Mouse (Mus musculus) mouse embryonic stem cell (cell line): ENCODE data around the gene Cadm1.

Source experiments
- in situ Hi-C, 2 experiments: fragments of 300-500 bp; cut with MboI; formaldehyde crosslinking; loops; 1 replicate in 1 of 2; 3 replicates in 1 of 2; pipeline ENCODE4 v1.14.3; 2019 to 2020; ENCODE audit warnings: low sequenced_read_pairs in 2 of 2, low pct_unique_long_range_greater_than_20kb in 1 of 2, mixed read lengths in 1 of 2; ENCODE audit not compliant: unreplicated experiment in 1 of 2

Cadm1 gene

GRCm38 (mm10) chr9:47825668-47826067 lies 295.7 kb downstream of the Cadm1 start:
- in situ Hi-C loops = no loop called here

GRCm38 (mm10) chr9:47828762-47829161 lies 298.8 kb downstream of the Cadm1 start:
- in situ Hi-C loops = no loop called here

GRCm38 (mm10) chr9:47829204-47829603 lies 299.2 kb downstream of the Cadm1 start:
- in situ Hi-C loops = no loop called here

GRCm38 (mm10) chr9:47829846-47830245 lies 299.9 kb downstream of the Cadm1 start:
- in situ Hi-C loops = no loop called here

- in situ Hi-C loops = no loop called here
These were observed 301.4 kb downstream of the Cadm1 start for GRCm38 (mm10) chr9:47831412-47831811.

GRCm38 (mm10) chr9:47838170-47838569 lies 308.2 kb downstream of the Cadm1 start:
- in situ Hi-C loops = no loop called here

- in situ Hi-C loops = no loop called here
These were observed 309.1 kb downstream of the Cadm1 start for GRCm38 (mm10) chr9:47838890-47839691.

GRCm38 (mm10) chr9:47839692-47840025 lies 309.7 kb downstream of the Cadm1 start:
- in situ Hi-C loops = no loop called here

- in situ Hi-C loops = no loop called here
These were observed 313.4 kb downstream of the Cadm1 start for GRCm38 (mm10) chr9:47843328-47843727.

- in situ Hi-C loops = no loop called here
These were observed 316.3 kb downstream of the Cadm1 start for GRCm38 (mm10) chr9:47846275-47846674.

GRCm38 (mm10) chr9:47846926-47847325 lies 317.0 kb downstream of the Cadm1 start:
- in situ Hi-C loops = no loop called here

GRCm38 (mm10) chr9:47847797-47848196 lies 317.8 kb downstream of the Cadm1 start:
- in situ Hi-C loops = no loop called here

GRCm38 (mm10) chr9:47848745-47849144 lies 318.8 kb downstream of the Cadm1 start:
- in situ Hi-C loops = no loop called here

GRCm38 (mm10) chr9:47856311-47856710 lies 326.3 kb downstream of the Cadm1 start:
- in situ Hi-C loops = no loop called here

- in situ Hi-C loops = no loop called here
These were observed 327.3 kb downstream of the Cadm1 start for GRCm38 (mm10) chr9:47857235-47857634.

GRCm38 (mm10) chr9:47858134-47858533 lies 328.2 kb downstream of the Cadm1 start:
- in situ Hi-C loops = no loop called here

- in situ Hi-C loops = no loop called here
These were observed 328.9 kb downstream of the Cadm1 start for GRCm38 (mm10) chr9:47858778-47859395.

GRCm38 (mm10) chr9:47860994-47861393 lies 331.0 kb downstream of the Cadm1 start:
- in situ Hi-C loops = no loop called here

GRCm38 (mm10) chr9:47861783-47862182 lies 331.8 kb downstream of the Cadm1 start:
- in situ Hi-C loops = no loop called here

- in situ Hi-C loops = no loop called here
These were observed 336.0 kb downstream of the Cadm1 start for GRCm38 (mm10) chr9:47866001-47866400.
